Mouse (Mus musculus) bone marrow macrophage, adult 2 months (primary cell): Measurements from ENCODE around the gene Kif21a.

Source experiments
- CTCF ChIP-seq: IDR thresholded peaks from 2 replicates; pipeline ENCODE4 v1.5.1; 2012; ENCODE audit warnings: low read depth, mild to moderate bottlenecking, low read length, moderate library complexity
- POLR2A ChIP-seq: IDR thresholded peaks from 2 replicates; pipeline ENCODE4 v1.6.1; 2012; ENCODE audit warnings: mild to moderate bottlenecking, low read depth, low read length, borderline replicate concordance

DNA sequence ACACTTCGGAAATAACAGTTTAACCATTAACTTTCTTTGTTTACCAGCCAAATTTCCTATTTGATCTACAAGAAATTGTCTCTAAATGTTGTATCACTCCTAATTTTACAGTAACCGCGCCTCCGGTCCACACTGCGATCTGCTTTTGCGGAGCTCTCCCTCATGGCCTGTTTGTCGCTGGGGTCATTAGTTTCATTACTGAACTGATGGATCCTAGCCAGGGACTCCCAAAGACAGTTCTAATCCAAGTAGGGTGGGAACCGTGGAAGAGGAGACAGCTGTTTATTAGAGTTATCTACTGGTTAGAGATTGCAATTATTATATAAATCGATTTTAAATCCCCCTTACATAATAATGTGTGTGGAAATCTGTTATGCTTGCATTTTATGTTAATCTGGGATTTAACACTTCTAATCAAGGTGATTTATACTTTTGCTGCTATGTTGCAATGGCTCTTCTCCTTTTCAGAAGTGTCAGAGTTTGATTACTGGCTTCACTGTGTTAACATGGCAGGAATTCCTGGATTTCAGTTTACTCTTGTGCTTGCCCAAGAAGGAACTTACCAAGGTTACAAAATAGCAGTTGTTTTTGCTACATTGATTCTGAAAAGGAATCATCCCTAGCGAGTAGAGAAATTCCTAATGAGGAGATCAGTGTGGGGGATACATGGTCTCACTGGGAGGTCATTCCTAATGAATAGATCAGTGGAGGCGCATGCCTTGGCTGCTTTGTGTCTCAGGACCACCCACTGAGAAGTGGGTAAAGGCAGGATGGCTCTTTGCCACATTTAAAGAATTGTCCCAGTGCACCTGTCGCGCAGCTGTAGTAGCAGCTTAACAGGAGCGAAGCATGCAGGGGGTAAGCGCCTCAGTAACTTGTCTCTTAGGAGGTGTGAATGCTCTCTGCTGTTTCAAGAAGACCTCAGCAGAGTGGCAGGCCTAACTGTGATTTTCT is 28.0 kb upstream of the Kif21a start:
- no peak for TF ChIP-seq CTCF
- TF ChIP-seq POLR2A, result no peak
